Mouse (Mus musculus) lung, embryonic 16.5 days (tissue): ENCODE data around the gene Urah. TPM values are rescaled to one million over a fixed set of nuclear protein-coding genes. Genes with fewer than 3 reads are reported as not detected.

Experiments
- ATAC-seq: fragments of 200-750 bp; cut with Nextera tagmentation; 2 replicates; pipeline ENCODE4 v1.8.0; 2017; ENCODE audit warnings: low read depth, mild to moderate bottlenecking, moderate library complexity
- H3K27ac ChIP-seq: fragments of 300-500 bp; sonication (generic); 2 replicates; pipeline ENCODE4 v1.5.1; 2014; ENCODE audit warnings: mild to moderate bottlenecking, control low read depth, low read length
- H3K27me3 ChIP-seq: fragments of 300-500 bp; sonication (generic); 2 replicates; pipeline ENCODE4 v1.6.1; 2014; ENCODE audit warnings: low read depth, low read length, mixed read lengths; ENCODE audit not compliant: control insufficient read depth, insufficient read depth
- H3K36me3 ChIP-seq: fragments of 300-500 bp; sonication (generic); 2 replicates; pipeline ENCODE4 v1.6.1; 2014; ENCODE audit warnings: low read length; ENCODE audit not compliant: control insufficient read depth, insufficient read depth
- H3K4me1 ChIP-seq: fragments of 300-500 bp; sonication (generic); replicated peaks from 2 replicates; pipeline ENCODE4 v1.6.1; 2014; ENCODE audit warnings: low read length, mixed read lengths; ENCODE audit not compliant: control insufficient read depth, insufficient read depth
- H3K4me2 ChIP-seq: fragments of 300-500 bp; sonication (generic); 2 replicates; pipeline ENCODE4 v1.6.1; 2014; ENCODE audit warnings: low read depth, low read length, control low read depth
- H3K4me3 ChIP-seq: fragments of 300-500 bp; sonication (generic); 2 replicates; pipeline ENCODE4 v1.5.1; 2014; ENCODE audit warnings: mild to moderate bottlenecking, low read length, control low read depth
- H3K9ac ChIP-seq: fragments of 300-500 bp; sonication (generic); 2 replicates; pipeline ENCODE4 v1.6.1; 2014; ENCODE audit warnings: low read length, control low read depth
- H3K9me3 ChIP-seq: fragments of 300-500 bp; sonication (generic); 2 replicates; pipeline ENCODE4 v1.6.1; 2016; ENCODE audit warnings: low read length; ENCODE audit not compliant: control insufficient read depth
- WGBS: fragments of 180-500 bp; shearing (Covaris S2); extraction: QIAGEN DNeasy Blood & Tissue Kit; methylation state at CpG from one replicate; pipeline ENCODE4 v1.1.7; 2014; 5-methylcytosine and 5-hydroxymethylcytosine counted together
- polyA plus RNA-seq: library from polyadenylated mRNA; unstranded; fragments of >200 nt; fragmentation: Nextera tagmentation; extraction: Ambion mirVana; gene quantifications from 2 replicates; pipeline ENCODE4 v1.2.1, GENCODE M21; 2015

Gene Urah
- polyA plus RNA-seq, 1 experiment from 2014 or later, result 5.5 TPM

GRCm38 (mm10) chr7:140835758-140836087, 905 bp downstream of the Urah start:
- Histone ChIP-seq H3K9me3 (no peaks in the 10 kb centered on the region), H3K27me3 (no peaks in the 10 kb centered on the region), H3K36me3 (no peaks in the 10 kb centered on the region), H3K9ac (no peak overlapping the region; the same call in 1 of the 2 replicates), H3K4me2 (peak overlapping the region; percentile 30), H3K4me3 (no peak overlapping the region), H3K27ac (no peak overlapping the region), H3K4me1 (no peaks in the 10 kb centered on the region)
- WGBS, result 58% methylated on average over 2 of the region's 2 CpGs
- 0 out of 2 replicates have a peak, but pooled peaks have one; percentile 23 for ATAC-seq

- Histone ChIP-seq H3K9ac (no peak overlapping the region), H3K9me3 (no peaks in the 10 kb centered on the region), H3K36me3 (no peaks in the 10 kb centered on the region), H3K27me3 (no peaks in the 10 kb centered on the region), H3K4me1 (no peaks in the 10 kb centered on the region; the same call in 1 of the 2 replicates), H3K4me3 (no peak overlapping the region), H3K27ac (no peak overlapping the region), H3K4me2 (no peak overlapping the region)
- ATAC-seq, result no peak
- WGBS, result 69% methylated on average over 9 of the region's 9 CpGs
Observed at GRCm38 (mm10) chr7:140836243-140837115, 1.7 kb downstream of the Urah start.

- 54% methylated on average over 5 of the region's 5 CpGs for WGBS
- Histone ChIP-seq H3K9me3 (no peaks in the 10 kb centered on the region), H3K4me3 (no peak overlapping the region), H3K4me2 (no peak overlapping the region), H3K27me3 (peaks cover 3% of the 10 kb centered on the region; the same call in 1 of the 2 replicates), H3K27ac (no peak overlapping the region), H3K4me1 (no peaks in the 10 kb centered on the region; the same call in 1 of the 2 replicates), H3K9ac (no peak overlapping the region), H3K36me3 (no peaks in the 10 kb centered on the region)
- ATAC-seq, result no peak
Observed at GRCm38 (mm10) chr7:140839556-140839955, 4.7 kb downstream of the Urah start.

GRCm38 (mm10) chr7:140840750-140841735, 6.2 kb downstream of the Urah start:
- Histone ChIP-seq H3K36me3 (no peaks in the 10 kb centered on the region), H3K4me3 (no peak overlapping the region), H3K4me2 (0 out of 2 replicates have a peak overlapping the region, but pooled peaks have one; percentile 20), H3K27me3 (peaks cover 3% of the 10 kb centered on the region; the same call in 1 of the 2 replicates), H3K9ac (no peak overlapping the region), H3K4me1 (peaks cover 3% of the 10 kb centered on the region; the same call in 1 of the 2 replicates), H3K27ac (no peak overlapping the region), H3K9me3 (no peaks in the 10 kb centered on the region)
- no peak for ATAC-seq
- 32% methylated on average over 18 of the region's 19 CpGs for WGBS

GRCm38 (mm10) chr7:140843806-140844205, 9.0 kb downstream of the Urah start:
- Histone ChIP-seq H3K4me2 (no peak overlapping the region), H3K27me3 (peaks cover 3% of the 10 kb centered on the region; the same call in 1 of the 2 replicates), H3K4me1 (peaks cover 8% of the 10 kb centered on the region), H3K4me3 (no peak overlapping the region), H3K9me3 (no peaks in the 10 kb centered on the region), H3K27ac (no peak overlapping the region), H3K9ac (no peak overlapping the region), H3K36me3 (no peaks in the 10 kb centered on the region)
- 62% methylated on average over 7 of the region's 7 CpGs for WGBS
- ATAC-seq, result no peak

- H3K27ac ChIP-seq, result no peak within 1 kb of the TSS
- H3K4me1 ChIP-seq, result peaks cover 8% of the 10 kb centered on the region
- no peaks in the 10 kb centered on the region for H3K9me3 ChIP-seq
- no peak within 1 kb of the TSS for H3K9ac ChIP-seq
- H3K36me3 ChIP-seq, result no peaks in the 10 kb centered on the region
- H3K27me3 ChIP-seq, result peaks cover 3% of the 10 kb centered on the region; the same call in 1 of the 2 replicates
- ATAC-seq, result peak; percentile 90
- H3K4me3 ChIP-seq, result no peak within 1 kb of the TSS
- no peak within 1 kb of the TSS for H3K4me2 ChIP-seq
- whole genome bisulfite sequencing, result 21% methylated on average over 14 of the region's 14 CpGs
Observed at GRCm38 (mm10) chr7:140844905-140845665, 10.3 kb downstream of the Urah start, which contains the start of gene Scgb1c1. TSS of gene Scgb1c1 (plus strand) at chr7:140845547.

GRCm38 (mm10) chr7:140845683-140846082, 10.9 kb downstream of the Urah start:
- no peak overlapping the region for H3K4me3 ChIP-seq
- no peak overlapping the region for H3K27ac ChIP-seq
- 64% methylated on average over 4 of the region's 4 CpGs for WGBS
- no peaks in the 10 kb centered on the region for H3K9me3 ChIP-seq
- no peaks in the 10 kb centered on the region for H3K36me3 ChIP-seq
- no peak for ATAC-seq
- H3K4me2 ChIP-seq, result no peak overlapping the region
- H3K9ac ChIP-seq, result no peak overlapping the region
- peaks cover 8% of the 10 kb centered on the region for H3K4me1 ChIP-seq
- peaks cover 3% of the 10 kb centered on the region; the same call in 1 of the 2 replicates for H3K27me3 ChIP-seq

- H3K4me2 ChIP-seq, result no peak overlapping the region
- ATAC-seq, result no peak
- no peak overlapping the region for H3K27ac ChIP-seq
- peaks cover 8% of the 10 kb centered on the region for H3K4me1 ChIP-seq
- no peak overlapping the region for H3K4me3 ChIP-seq
- peaks cover 3% of the 10 kb centered on the region; the same call in 1 of the 2 replicates for H3K36me3 ChIP-seq
- H3K9me3 ChIP-seq, result no peaks in the 10 kb centered on the region
- 72% methylated on average over 10 of the region's 10 CpGs for WGBS
- no peak overlapping the region for H3K9ac ChIP-seq
- peaks cover 3% of the 10 kb centered on the region; the same call in 1 of the 2 replicates for H3K27me3 ChIP-seq
Observed at GRCm38 (mm10) chr7:140846676-140847075, 11.9 kb downstream of the Urah start.
